Mouse (Mus musculus) liver, embryonic 14.5 days (tissue): ENCODE measurements around the gene Timm29.

Experiments used
- CTCF ChIP-seq: IDR thresholded peaks from 2 replicates; pipeline ENCODE4 v1.5.1; 2016; ENCODE audit warnings: antibody characterized with exemption, low read depth, control low read depth
- EP300 ChIP-seq: IDR thresholded peaks from 2 replicates; pipeline ENCODE4 v1.6.1; 2016; ENCODE audit warnings: antibody characterized with exemption, low read depth

GRCm38 (mm10) chr9:21589538-21589937, 3.0 kb upstream of the Timm29 start:
- TF ChIP-seq EP300 = no peak
- no peak for TF ChIP-seq CTCF
